Mouse (Mus musculus) kidney, embryonic 16.5 days (tissue): Measurements from ENCODE around the gene Cd164l2. TPM values are rescaled to one million over a fixed set of nuclear protein-coding genes. Genes with fewer than 3 reads are reported as not detected.

Experiments
- ATAC-seq: fragments of 200-750 bp; cut with Nextera tagmentation; 2 replicates; pipeline ENCODE4 v1.8.0; 2017; ENCODE audit warnings: moderate TSS enrichment; ENCODE audit not compliant: low FRiP score, low TSS enrichment
- H3K27ac ChIP-seq: fragments of 300-500 bp; sonication (generic); 2 replicates; pipeline ENCODE4 v1.5.1; 2014; ENCODE audit warnings: low read length
- H3K27me3 ChIP-seq: fragments of 300-500 bp; sonication (generic); 2 replicates; pipeline ENCODE4 v1.6.1; 2014; ENCODE audit warnings: low read length, control low read depth, mixed read lengths; ENCODE audit not compliant: insufficient read depth
- H3K36me3 ChIP-seq: fragments of 300-500 bp; sonication (generic); 2 replicates; pipeline ENCODE4 v1.6.1; 2014; ENCODE audit warnings: low read length, control low read depth, mixed read lengths; ENCODE audit not compliant: insufficient read depth
- H3K4me1 ChIP-seq: fragments of 300-500 bp; sonication (generic); 2 replicates; pipeline ENCODE4 v1.6.1; 2014; ENCODE audit warnings: low read length, control low read depth, mixed read lengths; ENCODE audit not compliant: insufficient read depth
- H3K4me2 ChIP-seq: fragments of 300-500 bp; sonication (generic); replicated peaks from 2 replicates; pipeline ENCODE4 v1.6.1; 2014; ENCODE audit warnings: low read depth, low read length
- H3K4me3 ChIP-seq: fragments of 300-500 bp; sonication (generic); 2 replicates; pipeline ENCODE4 v1.5.1; 2014; ENCODE audit warnings: mild to moderate bottlenecking, low read length
- H3K9ac ChIP-seq: fragments of 300-500 bp; sonication (generic); replicated peaks from 2 replicates; pipeline ENCODE4 v1.6.1; 2014; ENCODE audit warnings: low read length
- H3K9me3 ChIP-seq: fragments of 300-500 bp; sonication (generic); 2 replicates; pipeline ENCODE4 v1.6.1; 2016; ENCODE audit warnings: low read length, control low read depth
- WGBS: fragments of 180-500 bp; shearing (Covaris S2); extraction: QIAGEN DNeasy Blood & Tissue Kit; methylation state at CpG from one replicate; pipeline ENCODE4 v1.1.7; 2014; 5-methylcytosine and 5-hydroxymethylcytosine counted together
- polyA plus RNA-seq: library from polyadenylated mRNA; unstranded; fragments of >200 nt; fragmentation: Nextera tagmentation; extraction: Ambion mirVana; gene quantifications from 2 replicates; pipeline ENCODE4 v1.2.1, GENCODE M21; 2015

Gene Cd164l2
- polyA plus RNA-seq, 1 experiment from 2014 or later = 16.8 TPM

DNA sequence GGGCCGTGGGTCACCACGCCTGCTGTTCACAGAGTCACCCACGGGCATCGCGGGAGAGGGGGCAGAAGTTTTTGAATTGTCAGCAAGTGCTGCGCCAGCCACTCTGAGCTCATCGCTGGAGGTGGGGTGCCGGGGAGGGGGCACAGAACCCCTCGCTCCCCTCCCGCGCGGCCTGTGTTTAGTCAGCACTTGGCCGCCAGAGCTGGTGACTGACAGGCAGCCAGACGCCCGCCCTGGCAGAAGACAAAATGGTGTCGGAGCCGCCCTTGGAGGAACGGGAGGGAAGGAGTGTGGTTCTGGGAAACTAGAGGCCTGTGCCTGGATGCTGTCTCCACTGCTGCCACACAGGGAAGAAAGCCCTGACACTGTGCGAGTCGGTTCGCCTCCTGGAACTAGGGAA is 11.6 kb upstream of the Cd164l2 start:
- H3K4me2 ChIP-seq = no peak overlapping the region
- no peaks in the 10 kb centered on the region for H3K9me3 ChIP-seq
- ATAC-seq = no peak
- 42% methylated on average over 21 of the region's 21 CpGs for WGBS
- H3K27ac ChIP-seq = peak overlapping the region; percentile 77
- H3K36me3 ChIP-seq = peaks cover 8% of the 10 kb centered on the region
- H3K4me1 ChIP-seq = peaks cover 64% of the 10 kb centered on the region
- H3K4me3 ChIP-seq = no peak overlapping the region
- H3K27me3 ChIP-seq = no peaks in the 10 kb centered on the region
- peak overlapping the region; percentile 48; the same call in 1 of the 2 replicates for H3K9ac ChIP-seq

- 53% methylated on average over 8 of the region's 8 CpGs for WGBS
- peak overlapping the region; percentile 48; the same call in 1 of the 2 replicates for H3K9ac ChIP-seq
- peaks cover 61% of the 10 kb centered on the region for H3K4me1 ChIP-seq
These were observed 10.7 kb upstream of the Cd164l2 start for GRCm38 (mm10) chr4:133201006-133201771.

DNA sequence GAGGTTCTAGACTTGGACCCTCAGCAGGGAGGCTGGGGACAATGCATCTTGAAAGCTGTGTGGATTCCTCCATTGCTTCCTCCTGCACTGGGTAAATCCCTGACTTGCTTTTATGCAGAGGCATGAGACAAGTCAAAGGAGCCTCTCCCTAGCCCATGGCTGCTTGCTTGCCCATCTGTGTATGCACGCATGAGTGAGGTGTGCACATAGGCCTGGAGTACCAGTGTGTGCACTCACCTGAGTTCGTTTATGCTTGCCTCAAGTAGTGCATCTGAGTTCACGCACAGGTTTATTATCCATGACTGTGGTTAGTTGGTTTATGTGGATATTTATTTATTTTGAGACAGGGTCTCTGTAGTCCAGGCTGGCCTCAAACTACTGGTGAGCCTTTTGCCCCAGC is 9.7 kb upstream of the Cd164l2 start:
- no peaks in the 10 kb centered on the region for H3K9me3 ChIP-seq
- no peaks in the 10 kb centered on the region for H3K36me3 ChIP-seq
- H3K4me2 ChIP-seq = no peak overlapping the region
- no peak overlapping the region for H3K27ac ChIP-seq
- no peak for ATAC-seq
- no peak overlapping the region for H3K9ac ChIP-seq
- no peak overlapping the region for H3K4me3 ChIP-seq
- 80% methylated on average over 3 of the region's 3 CpGs for WGBS
- no peaks in the 10 kb centered on the region for H3K27me3 ChIP-seq
- H3K4me1 ChIP-seq = peaks cover 51% of the 10 kb centered on the region

More at GRCm38 (mm10) chr4:133201006-133201771, 10.7 kb upstream of the Cd164l2 start:
- H3K27ac ChIP-seq = peak overlapping the region; percentile 77
- H3K27me3 ChIP-seq = no peaks in the 10 kb centered on the region
- no peaks in the 10 kb centered on the region for H3K9me3 ChIP-seq
- peak; percentile 29; the same call in 1 of the 2 replicates for ATAC-seq
- H3K4me3 ChIP-seq = no peak overlapping the region
- peaks cover 3% of the 10 kb centered on the region for H3K36me3 ChIP-seq
- no peak overlapping the region for H3K4me2 ChIP-seq

DNA sequence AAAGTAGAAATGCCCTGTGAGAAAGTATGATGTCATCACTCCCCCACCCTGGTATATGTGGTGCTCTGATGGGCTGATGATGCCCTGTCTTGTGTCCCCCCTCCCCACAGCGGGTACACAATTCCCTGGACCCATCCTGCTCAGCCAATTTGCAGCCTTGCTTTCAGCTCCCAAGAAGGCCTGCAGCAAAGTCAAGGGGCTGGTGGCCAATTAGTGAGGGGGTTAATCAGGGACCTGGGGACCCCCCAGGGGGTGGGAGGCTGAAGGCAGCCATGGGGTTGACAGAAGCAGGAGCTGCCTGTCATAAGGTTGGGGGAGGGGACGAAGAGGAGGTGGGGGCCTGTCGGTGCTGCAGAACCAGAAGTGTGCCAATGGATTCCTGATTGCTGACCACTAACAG is 8.3 kb upstream of the Cd164l2 start:
- Histone ChIP-seq H3K4me1 (peaks cover 38% of the 10 kb centered on the region), H3K27ac (no peak overlapping the region), H3K27me3 (no peaks in the 10 kb centered on the region), H3K9me3 (no peaks in the 10 kb centered on the region), H3K36me3 (no peaks in the 10 kb centered on the region), H3K4me2 (no peak overlapping the region), H3K4me3 (no peak overlapping the region), H3K9ac (no peak overlapping the region)
- WGBS = 76% methylated on average over 3 of the region's 3 CpGs
- ATAC-seq = no peak

- no peaks in the 10 kb centered on the region for H3K27me3 ChIP-seq
- H3K9ac ChIP-seq = peak overlapping the region; percentile 35
- WGBS = 17% methylated on average over 7 of the region's 7 CpGs
- H3K4me2 ChIP-seq = no peak overlapping the region
- peaks cover 30% of the 10 kb centered on the region for H3K4me1 ChIP-seq
- H3K4me3 ChIP-seq = no peak overlapping the region
- no peaks in the 10 kb centered on the region for H3K9me3 ChIP-seq
- peak overlapping the region; percentile 15; the same call in 1 of the 2 replicates for H3K27ac ChIP-seq
- ATAC-seq = no peak
- no peaks in the 10 kb centered on the region for H3K36me3 ChIP-seq
These were observed 7.6 kb upstream of the Cd164l2 start for GRCm38 (mm10) chr4:133204379-133204778.

GRCm38 (mm10) chr4:133209366-133209765 is 2.6 kb upstream of the Cd164l2 start:
- Histone ChIP-seq H3K9ac (no peak overlapping the region), H3K27ac (no peak overlapping the region), H3K4me1 (peaks cover 29% of the 10 kb centered on the region), H3K36me3 (no peaks in the 10 kb centered on the region), H3K4me2 (no peak overlapping the region), H3K4me3 (no peak overlapping the region), H3K9me3 (no peaks in the 10 kb centered on the region), H3K27me3 (peaks cover 8% of the 10 kb centered on the region)
- ATAC-seq = peak; percentile 28; the same call in 1 of the 2 replicates
- WGBS = 8% methylated on average over 11 of the region's 11 CpGs

- H3K4me2 ChIP-seq = no peak overlapping the region
- H3K9ac ChIP-seq = no peak overlapping the region
- no peak overlapping the region for H3K4me3 ChIP-seq
- H3K36me3 ChIP-seq = no peaks in the 10 kb centered on the region
- ATAC-seq = no peak
- peaks cover 21% of the 10 kb centered on the region for H3K4me1 ChIP-seq
- H3K27me3 ChIP-seq = peaks cover 9% of the 10 kb centered on the region
- 89% methylated on average over 24 of the region's 24 CpGs for WGBS
- no peaks in the 10 kb centered on the region for H3K9me3 ChIP-seq
- H3K27ac ChIP-seq = no peak overlapping the region
These were observed 1.7 kb upstream of the Cd164l2 start for GRCm38 (mm10) chr4:133210023-133210787.

GRCm38 (mm10) chr4:133210788-133211390 is 1.0 kb upstream of the Cd164l2 start:
- H3K9ac ChIP-seq = no peak overlapping the region
- no peak overlapping the region for H3K4me2 ChIP-seq
- no peaks in the 10 kb centered on the region for H3K9me3 ChIP-seq
- H3K4me1 ChIP-seq = peaks cover 20% of the 10 kb centered on the region
- ATAC-seq = no peak
- H3K27me3 ChIP-seq = peaks cover 9% of the 10 kb centered on the region
- WGBS = 95% methylated on average over 19 of the region's 19 CpGs
- no peaks in the 10 kb centered on the region for H3K36me3 ChIP-seq
- no peak overlapping the region for H3K4me3 ChIP-seq
- no peak overlapping the region for H3K27ac ChIP-seq

DNA sequence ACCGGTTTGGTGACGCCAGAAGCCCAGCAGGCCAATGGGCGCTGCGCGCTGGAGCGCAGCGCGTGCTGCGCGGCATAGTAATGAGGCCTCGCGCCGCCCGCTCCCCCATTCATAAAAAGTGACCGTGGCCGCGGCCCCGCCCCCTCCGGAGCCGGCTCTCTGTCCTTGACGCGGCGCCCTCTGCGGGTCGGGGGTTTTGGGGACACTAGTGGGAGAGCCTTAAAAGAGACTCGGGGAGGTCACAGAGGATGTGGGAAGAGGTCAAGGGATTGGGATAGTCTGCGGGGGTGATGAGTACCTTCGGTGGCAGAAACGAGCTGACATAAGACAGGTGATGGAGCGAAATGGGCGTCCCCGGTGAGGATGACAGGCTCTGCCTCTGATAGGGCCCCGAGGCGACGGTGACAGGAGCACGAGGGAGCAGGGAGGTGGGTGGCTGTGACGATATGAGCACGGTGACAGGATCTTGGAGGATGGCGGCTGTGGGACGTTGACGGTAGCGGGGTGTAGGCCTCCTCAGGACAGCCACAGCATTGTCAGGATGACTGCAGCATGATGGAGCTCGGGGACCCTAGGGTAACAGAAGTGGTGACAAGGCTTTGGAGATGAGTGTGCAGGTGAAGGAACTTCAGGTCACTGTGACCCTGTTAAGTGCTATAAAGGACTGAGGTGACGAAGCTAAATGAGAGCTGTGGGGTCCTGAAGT is 784 bp downstream of the Cd164l2 start:
- H3K9me3 ChIP-seq = no peaks in the 10 kb centered on the region
- H3K27me3 ChIP-seq = peaks cover 9% of the 10 kb centered on the region
- H3K27ac ChIP-seq = no peak overlapping the region
- no peaks in the 10 kb centered on the region for H3K36me3 ChIP-seq
- H3K4me2 ChIP-seq = peak overlapping the region; percentile 100
- peak overlapping the region; percentile 66 for H3K9ac ChIP-seq
- H3K4me3 ChIP-seq = peak overlapping the region; percentile 69
- peak; percentile 85 for ATAC-seq
- WGBS = 2% methylated on average over 44 of the region's 44 CpGs
- peaks cover 20% of the 10 kb centered on the region for H3K4me1 ChIP-seq
